In genomic region chr2:25882276-25882675, GRCm38 (mm10) we compare ENCODE assay signal across 23 mouse cellular contexts. TPM values are rescaled to one million over a fixed set of nuclear protein-coding genes. Genes with fewer than 3 reads are reported as not detected.
"Had no signal": no experiment of that assay in that cellular context is flagged by ENCODE, and none has a peak within 500 bp of the region (broad histone marks: within the 10 kb centered on the region; RNA-seq: fewer than 3 reads in every experiment).

No protein-coding gene starts in this region.

- H3K27ac ChIP-seq: lung, embryonic 15.5 days; midbrain, embryonic 13.5 days; midbrain, embryonic 15.5 days; neural tube, embryonic 12.5 days; stomach, embryonic 15.5 days; stomach, postnatal 0 days had no signal

- ATAC-seq: lung, postnatal 0 days; midbrain, embryonic 13.5 days; midbrain, embryonic 15.5 days had no signal

- H3K4me2 ChIP-seq: lung, embryonic 15.5 days; midbrain, embryonic 11.5 days; midbrain, embryonic 13.5 days; midbrain, embryonic 15.5 days; neural tube, embryonic 12.5 days; stomach, embryonic 15.5 days had no signal

- H3K4me3 ChIP-seq: lung, embryonic 15.5 days; megakaryocyte, embryonic 14.5 days; midbrain, embryonic 13.5 days; midbrain, embryonic 15.5 days; neural tube, embryonic 12.5 days; stomach, embryonic 15.5 days had no signal

- H3K27me3 ChIP-seq: midbrain, embryonic 15.5 days had no signal

- H3K4me1 ChIP-seq: lung, embryonic 15.5 days had no signal

- H3K9me3 ChIP-seq: lung, embryonic 15.5 days; megakaryocyte, embryonic 14.5 days; midbrain, embryonic 13.5 days; midbrain, embryonic 15.5 days; neural tube, embryonic 12.5 days; stomach, embryonic 15.5 days had no signal

- H3K36me3 ChIP-seq: lung, embryonic 15.5 days; midbrain, embryonic 13.5 days; midbrain, embryonic 15.5 days; neural tube, embryonic 12.5 days; stomach, embryonic 15.5 days had no signal

- DNase-seq: lung, adult 18-20 months; lung, postnatal 14 days; lung, postnatal 4 days; right cerebral cortex, postnatal 14 days; thymus, adult 2 months; thymus, postnatal 25 days; thymus, postnatal 4 days had no signal

- H3K9ac ChIP-seq: lung, embryonic 15.5 days; midbrain, embryonic 13.5 days; midbrain, embryonic 15.5 days; neural tube, embryonic 12.5 days; stomach, embryonic 15.5 days had no signal

RNA-seq across cellular contexts. Expression of gene Kcnt1, which starts 18.7 kb away (rescaled TPM):
- total RNA-seq: monocyte, adult 5-6 weeks; neutrophil, adult 5-6 weeks had no signal

RNA-seq across cellular contexts. Expression of gene Sohlh1, which starts 35.2 kb away (rescaled TPM):
- total RNA-seq: midbrain, postnatal 0 days; monocyte, adult 5-6 weeks; neutrophil, adult 5-6 weeks had no signal
- polyA plus RNA-seq: lung, embryonic 15.5 days; lung, postnatal 0 days; midbrain, embryonic 11.5 days; midbrain, embryonic 13.5 days; midbrain, embryonic 15.5 days; midbrain, postnatal 0 days; neural tube, embryonic 12.5 days; neural tube, embryonic 14.5 days; spleen, adult 2 months; stomach, embryonic 15.5 days had no signal

RNA-seq across cellular contexts. Expression of gene Lcn9, which starts 59.3 kb away (rescaled TPM):
- total RNA-seq: midbrain, postnatal 0 days; monocyte, adult 5-6 weeks; neutrophil, adult 5-6 weeks had no signal
- polyA plus RNA-seq: lung, embryonic 15.5 days; lung, postnatal 0 days; midbrain, embryonic 11.5 days; midbrain, embryonic 13.5 days; midbrain, embryonic 15.5 days; midbrain, postnatal 0 days; neural tube, embryonic 12.5 days; neural tube, embryonic 14.5 days; spleen, adult 2 months; stomach, embryonic 15.5 days; stomach, postnatal 0 days; testis, adult 2 months; thymus, adult 2 months; urinary bladder, adult 2 months had no signal
